Mouse (Mus musculus) adrenal gland, postnatal 36 days (tissue): ENCODE measurements around the gene Sp8. TPM values are rescaled to one million over a fixed set of nuclear protein-coding genes. Genes with fewer than 3 reads are reported as not detected.
A peak's percentile ranks its signal among the peaks of the same experiment; 100 is the strongest.

Experiments used
- DNase-seq, 2 experiments: peaks; one replicate each; pipeline ENCODE4 v3.0.0; 2021; ENCODE audit warnings: mixed read lengths in 1 of 2
- long read RNA-seq, 2 experiments: library from polyadenylated mRNA; stranded (forward); transcript quantifications; one replicate each; pipeline ENCODE4 v2.0.0; 2021; ENCODE audit warnings: borderline sequencing depth in 2 of 2
- total RNA-seq, 2 experiments: library from RNA; stranded (reverse); gene quantifications; 2 replicates each; pipeline ENCODE4 v1.2.3; 2021

The Sp8 gene
- not detected for total RNA-seq
- long read RNA-seq, experiment 1 = 0 reads
- long read RNA-seq, experiment 2 = 0 reads

DNA sequence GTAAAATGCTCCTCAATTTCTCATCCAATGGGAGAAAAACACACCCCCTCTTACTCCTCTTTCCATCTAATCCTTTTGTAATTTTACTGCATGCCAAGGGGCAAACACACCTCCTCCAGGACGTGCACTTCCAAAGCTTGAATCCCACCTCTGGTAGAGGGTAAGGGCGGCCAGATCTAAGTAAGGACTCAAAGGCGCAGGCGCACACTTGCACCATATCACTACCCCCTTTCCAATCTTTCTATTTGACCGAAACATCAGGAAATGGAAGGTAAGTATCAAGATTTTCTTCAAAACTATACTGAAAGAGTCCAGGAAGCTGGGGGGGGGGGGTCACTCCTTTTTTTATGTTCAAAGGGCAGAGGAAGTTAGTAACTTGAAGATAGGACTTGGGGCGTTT, at the start of gene Sp8:
Gene Sp8, plus strand, starts transcription at position 109 of the 400 bp plus-strand sequence.
- no peak for DNase-seq

DNA sequence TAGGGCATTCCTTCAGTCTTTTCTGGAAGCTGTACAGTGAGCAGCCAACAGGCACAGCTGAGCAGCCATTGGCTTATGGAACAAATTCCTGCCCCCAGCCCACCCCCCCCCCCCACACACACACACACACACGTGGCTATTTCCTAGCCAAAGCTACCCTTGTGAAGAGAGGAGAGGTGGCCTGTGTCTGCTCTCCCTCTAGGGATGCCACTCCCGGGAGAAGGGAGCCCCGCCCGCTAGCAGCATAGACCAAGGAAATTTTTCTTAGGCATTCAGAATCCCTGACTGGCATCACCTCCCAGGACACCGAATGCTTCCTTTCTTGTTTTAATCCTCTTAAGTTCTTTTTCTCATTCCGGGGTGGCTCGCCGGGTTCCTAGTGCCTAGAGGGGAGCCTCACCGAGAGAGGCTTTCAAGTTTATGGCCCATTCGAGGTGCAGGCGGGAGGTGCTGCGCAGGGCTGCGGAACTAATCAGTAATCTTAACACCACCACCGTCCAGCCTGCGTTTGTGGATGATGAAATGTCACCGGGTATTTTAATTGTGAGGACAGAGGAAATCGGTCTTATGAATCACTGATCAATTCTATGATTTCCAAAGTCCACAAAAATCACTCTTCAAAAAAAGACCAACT, 34.7 kb upstream of the Sp8 start:
- DNase-seq = no peak

DNA sequence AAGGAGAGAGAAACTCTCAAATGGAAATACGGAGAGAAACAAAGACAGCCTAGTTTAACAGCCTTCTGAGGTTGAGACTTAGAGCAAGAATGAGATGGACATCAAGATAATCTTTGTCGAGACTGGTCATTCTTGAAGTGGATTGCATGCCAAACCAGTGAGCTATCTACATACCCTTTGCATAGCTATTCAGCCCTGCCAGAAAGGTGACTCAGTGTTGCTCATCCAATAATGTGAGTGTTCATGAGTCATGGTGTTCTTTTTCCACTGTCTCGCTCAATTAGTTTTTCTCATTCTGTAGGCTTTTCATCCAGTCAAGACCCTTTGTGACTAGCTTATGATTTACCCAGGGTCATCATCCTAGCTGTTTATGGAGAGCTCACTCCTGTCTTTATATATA, 31.6 kb upstream of the Sp8 start:
- DNase-seq = peak; percentile 13 to 36

DNA sequence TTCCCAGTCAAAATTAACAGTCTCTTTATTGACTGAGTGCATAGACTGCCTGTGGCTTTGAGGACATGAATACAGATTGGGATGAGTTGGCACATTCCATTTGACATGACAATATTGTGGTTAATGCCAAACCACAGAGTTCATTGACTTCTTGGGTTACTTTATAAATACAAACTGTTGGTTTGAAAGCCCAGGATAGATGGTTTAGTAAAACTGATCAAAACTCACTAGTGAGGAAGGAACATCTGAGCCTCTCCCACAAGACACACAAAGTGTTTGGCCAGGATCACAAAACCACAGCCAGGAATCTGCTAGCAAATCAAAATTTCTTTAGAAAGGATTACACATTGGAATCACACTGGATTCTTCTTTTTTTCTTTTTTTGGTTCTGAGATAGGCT, 30.0 kb upstream of the Sp8 start:
- DNase-seq = no peak

DNA sequence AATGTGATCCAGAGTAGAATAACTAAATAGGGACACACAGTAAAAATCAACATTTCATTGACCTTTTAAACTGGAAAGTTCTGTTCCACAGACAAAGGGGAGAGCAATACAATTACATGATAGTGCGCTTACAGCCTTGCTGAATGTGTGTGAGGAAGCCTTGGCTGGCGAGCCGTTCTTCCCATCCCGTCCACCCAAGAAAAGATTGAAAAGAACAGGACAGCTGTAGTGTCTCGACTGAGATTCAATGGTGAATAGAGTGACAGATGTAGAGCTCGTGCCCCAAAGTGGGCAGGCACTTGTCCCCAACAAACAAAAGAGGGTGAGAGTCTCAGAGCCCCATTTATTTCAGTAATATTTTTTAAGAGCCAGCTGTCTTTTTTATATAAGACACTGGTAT, 16.2 kb upstream of the Sp8 start:
- no peak for DNase-seq

DNA sequence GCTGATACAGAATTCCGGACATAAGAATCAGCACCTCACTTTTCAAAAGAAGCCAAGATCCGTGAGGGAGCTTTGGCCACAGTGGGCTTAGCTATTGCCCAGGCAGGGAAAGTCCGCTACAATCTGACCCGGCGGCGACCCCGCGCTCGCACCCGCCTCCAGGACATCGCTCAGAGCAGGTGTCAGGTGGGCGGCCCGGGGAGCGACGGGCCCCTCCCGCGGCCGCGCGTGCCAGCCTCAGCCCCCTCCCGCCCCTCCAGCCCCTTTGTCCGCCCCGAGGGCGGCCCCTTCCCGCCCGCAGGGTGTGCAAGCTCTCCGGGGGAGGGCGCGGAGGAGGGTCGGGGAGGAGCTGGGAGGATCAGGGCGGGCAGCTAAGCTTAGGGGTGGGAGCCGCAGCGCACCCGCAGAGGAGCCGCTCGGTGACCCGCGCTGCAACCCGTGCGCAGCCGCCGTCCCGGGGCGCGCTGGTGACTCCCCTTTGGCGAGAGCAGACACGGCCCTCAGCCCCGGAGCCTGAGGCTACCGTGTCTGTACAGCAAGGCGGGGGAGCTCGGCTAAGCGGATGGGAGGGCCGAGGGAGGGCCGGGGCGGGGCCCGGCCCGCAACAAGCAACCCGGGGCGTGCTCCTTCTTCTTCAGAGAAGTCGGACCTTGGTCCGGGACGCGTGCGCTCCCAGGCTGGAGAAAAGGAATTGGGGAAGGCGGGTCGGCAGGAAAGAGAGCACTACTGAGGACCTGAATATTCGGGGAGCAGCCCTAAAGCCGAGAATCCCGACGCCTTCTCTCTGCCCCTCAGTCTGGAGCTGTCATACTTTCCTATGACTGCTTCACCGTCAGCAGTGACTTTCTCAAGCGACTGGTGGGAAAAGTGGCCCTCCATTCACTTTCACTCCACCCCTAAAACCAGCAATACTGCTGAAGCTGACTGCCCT, 9.5 kb upstream of the Sp8 start:
- peak; percentile 39 to 71 for DNase-seq

DNA sequence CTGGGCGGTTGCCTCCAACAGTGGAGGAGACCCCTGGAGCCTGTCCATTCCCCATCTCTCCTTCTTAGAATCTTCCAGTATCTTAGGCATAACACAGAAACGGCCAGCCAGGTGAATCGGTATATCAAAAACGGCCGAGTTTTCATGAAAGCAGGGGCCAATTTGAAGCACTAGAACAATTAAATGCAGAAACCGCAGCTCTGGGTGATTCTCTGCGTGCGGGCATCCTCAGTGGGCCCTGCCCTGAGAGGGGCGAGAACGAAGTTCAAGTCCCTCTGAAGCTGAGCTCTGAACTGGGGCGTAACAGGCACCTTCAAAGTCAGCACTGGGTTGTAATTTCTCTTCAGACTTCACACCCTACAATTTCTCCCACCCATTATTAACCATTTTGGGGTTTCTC, 8.8 kb upstream of the Sp8 start:
- no peak for DNase-seq

DNA sequence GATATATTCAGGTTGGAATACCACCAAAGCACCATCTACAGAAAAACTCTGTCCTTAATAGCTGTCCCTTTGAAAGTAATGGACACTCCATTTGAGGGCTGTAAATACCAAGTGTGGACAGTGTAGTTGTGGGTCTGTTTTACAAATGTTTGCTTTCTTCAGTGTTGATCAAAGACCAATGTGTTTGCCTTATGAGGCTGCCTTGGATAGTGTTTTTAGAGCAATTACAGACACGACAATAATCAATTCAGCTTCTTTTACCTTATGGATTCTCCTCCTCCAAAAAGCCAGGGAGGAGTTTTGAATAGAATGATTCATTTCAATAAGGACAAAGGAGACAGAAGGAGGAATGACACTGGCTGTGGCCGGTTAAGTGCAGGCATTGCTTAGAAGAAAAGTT, 7.9 kb upstream of the Sp8 start:
- no peak for DNase-seq

DNA sequence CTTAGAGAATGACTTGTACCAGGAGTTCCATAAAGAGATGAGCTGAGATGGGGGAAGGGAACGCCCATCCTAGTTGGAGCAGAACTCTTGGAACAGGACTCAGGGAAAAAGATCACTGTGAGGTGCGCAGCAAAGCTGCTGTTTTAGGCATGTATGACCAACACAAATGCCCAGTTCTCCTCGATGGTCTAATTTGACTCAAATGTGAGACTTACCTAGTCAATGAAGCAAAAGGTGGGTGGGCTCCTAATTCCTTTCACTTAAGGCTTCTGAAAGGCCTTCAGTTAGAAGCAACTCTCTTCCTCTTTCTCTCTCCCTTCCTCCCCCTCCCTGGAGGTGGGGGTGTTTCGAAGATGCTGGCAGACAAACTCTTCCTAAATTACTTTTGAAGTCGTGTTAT, 6.7 kb upstream of the Sp8 start:
- no peak for DNase-seq

DNA sequence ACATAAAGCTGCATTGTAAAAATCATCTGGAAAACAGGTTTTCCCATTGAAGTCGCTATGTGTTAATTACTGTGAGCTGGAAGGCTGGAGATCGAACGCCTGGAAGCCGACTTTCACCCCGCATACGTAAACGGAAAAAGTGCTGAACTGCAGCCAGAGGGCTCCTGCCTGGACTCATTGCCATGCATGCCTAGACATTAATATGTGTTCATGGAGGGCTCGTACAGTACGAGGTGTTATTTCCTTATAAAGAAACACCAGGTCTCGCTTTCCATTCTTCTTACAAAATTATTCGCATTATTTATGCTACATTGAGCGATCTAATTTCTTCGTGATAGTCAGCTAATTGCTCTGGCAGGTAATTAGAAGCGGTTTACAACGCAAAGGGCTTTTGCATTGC, 5.8 kb upstream of the Sp8 start:
- no peak for DNase-seq

DNA sequence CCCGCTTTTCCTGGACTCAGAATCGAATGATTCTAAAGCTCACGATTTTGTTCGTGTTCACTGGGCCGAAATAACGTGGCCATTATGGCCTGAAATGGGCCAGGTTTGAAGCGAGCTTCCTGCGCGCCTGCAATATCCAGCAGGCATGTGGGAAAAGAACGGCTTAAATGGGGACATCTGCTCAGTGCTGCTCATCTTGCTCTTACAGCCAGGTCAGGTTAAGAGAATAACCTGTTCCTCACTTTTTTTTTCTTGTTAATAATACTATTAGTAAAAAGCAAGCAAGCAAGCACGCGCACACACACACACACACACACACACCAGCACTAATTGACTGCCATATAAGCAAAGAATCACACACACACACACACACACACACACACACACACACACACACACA, 5.3 kb upstream of the Sp8 start:
- DNase-seq = no peak

DNA sequence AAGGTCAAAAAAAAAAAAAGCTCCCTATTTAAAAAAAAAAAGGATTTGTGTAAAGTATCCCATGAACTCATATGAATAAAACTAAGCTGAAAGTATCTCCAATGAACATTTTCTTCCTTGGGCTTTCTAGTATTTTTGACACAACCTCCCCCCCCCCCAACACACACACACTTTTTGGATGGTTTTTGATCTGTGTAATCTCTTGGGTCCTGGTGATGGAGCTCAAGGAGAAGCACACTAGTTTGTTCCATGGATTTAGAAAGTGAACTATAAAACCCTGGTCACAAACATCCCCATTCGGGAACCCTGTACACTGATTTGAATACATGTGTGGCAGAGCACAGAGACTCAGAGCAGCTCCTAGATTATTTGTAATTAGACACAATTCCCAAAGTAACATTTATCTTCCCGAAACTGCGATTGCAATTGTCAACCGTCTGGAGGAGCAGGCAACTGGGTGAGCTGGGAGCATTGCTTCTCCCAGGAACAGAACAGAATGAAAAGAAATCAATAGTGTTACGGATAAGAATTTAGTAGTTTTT, 4.7 kb upstream of the Sp8 start:
- DNase-seq = no peak

DNA sequence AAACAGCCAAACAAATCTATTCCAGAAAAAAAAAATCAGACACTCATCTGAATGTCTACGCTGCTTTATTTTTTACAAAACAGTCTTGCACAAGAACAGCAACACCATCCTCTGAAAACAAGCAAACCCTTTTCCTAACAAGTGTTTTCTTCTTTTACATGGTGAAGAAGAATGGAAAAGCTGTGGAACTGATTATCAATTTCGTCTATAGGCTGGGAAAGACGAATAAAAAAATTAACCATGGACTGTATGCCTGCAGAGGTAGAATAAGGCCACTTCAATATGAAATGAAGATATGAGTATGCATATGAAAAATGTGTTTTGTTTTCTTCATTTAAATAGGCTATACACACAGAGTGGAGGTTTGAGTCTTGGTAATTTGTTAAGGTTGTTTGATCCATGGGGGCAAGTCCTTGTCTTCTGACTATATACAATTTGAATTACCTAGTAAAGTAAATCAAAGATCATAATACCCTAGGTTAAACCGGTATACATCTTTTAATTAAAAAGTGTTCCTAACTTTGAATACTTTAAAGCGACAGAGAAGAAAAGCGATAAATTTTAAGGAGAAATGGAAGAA, 4.1 kb upstream of the Sp8 start:
- DNase-seq = no peak

DNA sequence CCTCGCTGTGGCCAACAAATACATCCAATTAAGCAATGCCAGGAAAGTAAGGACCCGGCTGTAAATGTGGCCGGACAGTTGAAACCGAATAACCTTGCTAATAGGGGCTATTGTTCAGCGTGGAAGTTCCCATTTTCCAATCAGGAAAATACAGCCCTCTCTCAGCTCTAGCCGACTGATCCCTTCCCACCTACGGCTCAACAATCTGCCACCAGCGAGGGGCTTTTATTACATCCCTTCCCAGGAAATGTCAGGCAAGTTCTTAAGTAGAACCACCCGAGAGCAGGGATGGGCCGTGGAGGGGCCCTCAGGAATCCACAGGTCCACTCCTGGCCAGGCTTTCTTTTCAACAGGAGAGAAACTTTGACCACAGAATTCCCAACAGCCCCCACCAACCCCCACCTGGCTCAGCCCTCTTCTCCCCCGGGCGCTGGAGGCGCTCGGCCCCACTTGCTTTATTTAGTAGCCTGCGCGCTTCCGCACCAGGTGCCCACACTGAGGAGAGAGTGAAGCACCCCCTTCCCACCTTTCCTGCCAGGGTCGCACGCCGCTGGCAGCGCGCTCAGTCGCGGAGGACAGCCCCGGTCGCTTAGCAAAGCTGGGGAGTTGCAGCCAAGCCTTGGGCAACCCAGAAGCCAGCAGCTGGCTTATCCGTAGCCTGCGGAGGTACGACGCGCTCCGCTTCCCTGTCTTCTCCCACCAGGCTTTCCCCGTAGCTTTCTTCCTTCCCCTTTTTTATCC, 3.3 kb upstream of the Sp8 start:
- no peak for DNase-seq

DNA sequence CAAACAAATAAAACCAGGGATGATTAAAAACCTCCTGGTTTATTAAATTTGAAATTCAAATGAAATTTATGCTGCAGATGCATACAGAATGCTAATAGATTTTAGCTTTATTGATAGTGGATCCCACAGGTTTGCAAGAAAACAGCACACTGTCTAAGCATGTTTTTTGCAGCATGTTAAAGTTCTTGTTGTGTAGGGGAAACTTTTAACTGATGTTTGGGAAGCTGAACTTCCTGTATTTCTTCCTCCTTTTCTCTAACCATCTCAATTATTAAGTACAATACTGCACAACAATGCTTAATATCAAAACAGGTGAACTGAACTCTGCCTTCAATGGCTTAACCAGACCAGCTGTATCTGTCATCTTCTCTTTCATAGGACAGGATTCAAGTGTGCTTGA, 2.0 kb upstream of the Sp8 start:
- DNase-seq = no peak

DNA sequence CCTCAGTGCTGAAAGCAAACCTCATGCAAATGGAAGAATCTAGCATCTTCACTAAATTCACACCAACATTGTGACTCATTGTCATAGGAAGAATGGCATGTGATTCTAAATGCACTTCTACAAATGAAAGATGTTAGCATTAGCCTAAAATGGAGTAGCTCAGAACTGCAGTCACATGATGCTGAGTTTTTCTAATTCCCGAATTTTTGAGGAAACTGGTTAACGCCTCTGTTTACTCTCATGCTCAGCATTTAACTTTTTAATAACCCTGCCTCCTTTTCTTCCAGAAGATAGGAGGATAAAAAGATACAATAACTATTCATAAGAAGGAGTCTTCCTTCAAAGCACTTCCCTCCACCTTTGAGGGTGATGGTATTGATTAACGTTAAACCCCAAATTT, 1.3 kb upstream of the Sp8 start:
- no peak for DNase-seq

DNA sequence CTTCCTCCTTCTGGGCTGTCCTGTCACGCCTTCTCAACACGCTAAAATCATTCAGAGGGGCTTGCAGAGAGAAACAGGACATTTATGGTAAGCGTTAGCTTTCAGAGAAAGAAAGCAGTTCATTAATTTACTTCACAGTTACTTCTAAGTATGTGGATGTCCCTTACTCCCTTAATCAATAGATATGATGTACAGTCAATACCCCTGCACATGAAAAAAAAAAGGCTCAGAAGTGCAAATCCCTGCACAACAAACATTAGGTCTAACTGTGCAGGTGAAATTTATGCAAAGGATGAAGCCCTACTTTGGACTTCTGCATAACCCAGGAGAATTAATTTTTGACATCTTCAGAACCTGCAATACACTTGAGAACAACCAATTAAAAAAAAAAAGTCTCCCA, 778 bp upstream of the Sp8 start:
- DNase-seq = no peak

DNA sequence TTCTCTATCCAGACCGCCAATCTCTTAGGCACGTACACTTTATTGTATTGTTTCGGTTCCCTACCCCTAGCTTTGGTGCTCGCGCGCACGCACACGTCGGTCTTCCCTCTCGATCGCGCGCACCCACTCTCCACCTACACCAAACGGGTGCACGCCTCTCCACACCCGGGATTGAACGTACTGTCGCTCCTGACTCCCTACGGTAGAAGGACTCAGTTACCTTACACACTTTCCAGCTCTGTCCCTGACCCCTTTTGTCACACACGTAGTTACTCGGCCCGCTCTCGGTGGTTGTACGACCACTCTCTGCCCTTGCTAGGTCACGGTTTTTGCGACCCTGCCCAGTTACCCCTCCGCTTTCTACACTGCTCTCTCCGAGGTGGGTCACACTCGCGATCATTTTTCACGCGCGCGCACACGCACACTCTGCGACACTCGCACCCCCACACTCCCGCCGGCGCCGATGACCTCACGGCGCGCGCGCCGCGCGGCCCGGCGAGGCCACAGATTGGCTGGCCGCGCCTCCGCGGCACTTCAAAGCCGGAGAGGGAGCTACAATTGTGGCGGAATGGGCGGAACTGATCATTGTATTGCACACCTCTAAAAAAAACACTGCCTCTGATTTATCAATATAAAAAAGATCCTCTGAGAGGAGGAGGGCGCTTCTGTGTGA, 656 bp downstream of the Sp8 start:
- DNase-seq = peak; percentile 57 to 61

DNA sequence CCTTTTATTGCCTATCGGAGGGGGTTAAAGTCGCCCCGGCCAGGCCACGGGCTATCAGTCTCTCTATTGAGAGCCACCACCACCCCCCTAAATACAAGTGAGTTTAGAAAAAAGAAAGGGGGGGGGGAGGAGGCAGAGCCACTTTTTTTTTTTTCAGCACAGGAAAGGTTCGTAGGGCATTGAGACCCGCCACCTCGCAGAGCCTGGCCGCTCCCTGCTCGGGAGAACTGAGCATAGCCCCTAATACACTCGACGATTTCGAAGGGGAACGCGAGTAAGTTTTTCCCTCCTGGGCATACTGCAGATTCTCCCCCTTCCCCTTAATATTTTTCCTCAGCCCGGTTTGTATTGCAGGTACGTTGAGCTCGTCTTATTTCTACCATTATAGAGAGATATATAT, 1.3 kb downstream of the Sp8 start:
- DNase-seq = no peak

DNA sequence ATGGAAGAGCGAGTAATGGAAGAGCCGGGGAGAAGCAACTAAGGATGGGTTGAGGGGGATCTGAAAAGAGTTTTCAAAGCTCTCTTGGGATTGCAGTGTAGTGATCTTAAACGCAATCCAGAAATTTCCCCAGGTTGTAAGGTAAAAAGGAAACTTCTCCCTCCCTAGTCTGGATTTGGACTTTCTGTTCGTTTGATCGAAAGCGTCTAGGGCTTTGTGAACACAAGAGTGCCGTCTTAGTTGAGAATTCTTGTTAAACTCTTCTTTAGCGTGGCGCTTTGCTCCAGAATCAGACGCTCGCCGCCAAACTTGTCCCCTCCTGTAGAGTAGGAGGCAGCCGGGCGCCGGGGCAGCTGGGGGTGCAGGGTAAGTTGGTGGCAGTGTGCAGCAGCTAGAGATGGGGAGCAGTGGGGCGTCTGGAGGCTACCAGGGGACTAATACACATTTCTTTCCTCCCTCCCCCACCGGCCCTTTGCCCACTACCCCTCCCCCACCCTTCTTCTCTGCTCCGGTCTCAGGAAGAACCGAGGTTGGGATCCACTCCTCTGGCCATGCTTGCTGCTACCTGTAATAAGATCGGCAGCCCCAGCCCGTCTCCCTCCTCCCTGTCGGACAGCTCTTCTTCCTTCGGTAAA, 1.8 kb downstream of the Sp8 start:
- no peak for DNase-seq

DNA sequence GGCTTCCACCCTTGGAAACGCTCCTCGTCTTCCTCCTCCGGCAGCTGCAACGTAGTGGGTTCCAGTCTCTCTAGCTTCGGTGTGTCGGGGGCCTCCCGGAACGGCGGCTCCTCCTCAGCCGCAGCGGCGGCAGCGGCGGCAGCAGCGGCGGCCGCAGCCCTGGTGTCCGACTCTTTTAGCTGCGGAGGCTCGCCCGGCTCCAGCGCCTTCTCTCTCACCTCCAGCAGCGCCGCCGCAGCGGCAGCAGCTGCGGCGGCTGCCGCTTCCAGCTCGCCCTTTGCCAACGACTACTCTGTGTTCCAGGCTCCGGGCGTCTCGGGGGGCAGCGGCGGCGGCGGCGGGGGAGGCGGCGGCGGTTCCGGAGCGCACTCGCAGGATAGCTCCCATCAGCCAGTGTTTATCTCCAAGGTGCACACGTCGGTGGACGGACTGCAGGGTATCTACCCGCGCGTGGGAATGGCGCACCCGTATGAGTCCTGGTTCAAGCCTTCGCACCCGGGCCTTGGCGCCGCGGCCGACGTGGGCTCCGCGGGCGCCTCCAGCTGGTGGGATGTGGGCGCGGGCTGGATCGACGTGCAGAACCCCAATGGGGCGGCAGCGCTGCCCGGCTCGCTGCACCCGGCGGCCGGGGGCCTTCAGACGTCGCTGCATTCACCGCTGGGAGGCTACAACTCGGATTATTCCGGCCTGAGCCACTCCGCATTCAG, 2.5 kb downstream of the Sp8 start:
- no peak for DNase-seq
